Mouse (Mus musculus) cerebellum, adult 18-20 months (tissue): ENCODE data around the gene Rfx4.
A peak's percentile ranks its signal among the peaks of the same experiment; 100 is the strongest.

ENCODE experiments used
- DNase-seq, 2 experiments: peaks; one replicate each; pipeline ENCODE4 v3.0.0; 2021

Rfx4 gene

DNA sequence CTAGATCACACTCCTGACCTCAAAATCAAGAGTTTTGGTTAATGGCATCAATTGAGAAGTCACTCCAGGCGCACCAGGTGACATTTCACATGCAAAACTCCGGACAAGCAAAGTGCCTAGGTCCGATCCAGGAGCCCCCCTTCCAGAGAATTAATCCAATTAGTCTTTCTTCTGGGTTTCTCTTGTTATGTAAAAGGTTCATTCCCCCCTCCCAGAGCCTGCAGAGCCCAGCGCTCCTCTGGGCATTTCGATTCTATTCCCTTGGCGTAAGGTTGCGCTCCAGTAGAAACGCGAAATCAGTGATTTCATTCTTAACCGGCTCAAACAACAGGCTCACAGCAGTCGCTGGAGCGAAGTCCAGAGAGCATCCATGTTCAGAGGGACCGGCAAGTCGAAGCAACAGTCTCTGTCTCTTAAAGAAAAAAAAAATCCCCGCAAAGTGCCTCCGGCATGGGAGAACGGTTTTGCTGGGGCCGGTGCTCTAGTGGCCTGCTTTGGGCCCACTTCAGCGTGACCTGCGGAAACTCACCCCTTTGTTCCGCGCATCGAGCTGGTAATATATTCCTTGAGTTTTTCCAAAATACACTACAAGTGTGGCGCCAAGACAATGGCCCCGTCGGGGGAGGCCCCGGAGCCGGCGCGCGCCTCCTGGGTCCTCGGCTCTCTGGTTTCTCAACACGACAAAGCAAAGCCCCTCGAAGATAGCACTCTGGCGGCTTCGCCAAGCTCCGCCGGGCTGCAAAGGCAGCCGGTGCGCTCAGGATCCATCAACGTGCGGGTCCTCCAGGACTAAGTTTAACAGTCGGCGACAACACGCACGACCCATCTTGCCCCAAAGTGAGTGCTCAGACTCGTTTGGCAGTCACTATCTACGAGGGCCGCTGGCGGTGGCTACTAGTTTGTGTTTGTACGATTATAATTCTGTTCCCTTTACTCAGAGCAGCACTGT, 2.9 kb downstream of the Rfx4 start:
- DNase-seq, result no peak

DNA sequence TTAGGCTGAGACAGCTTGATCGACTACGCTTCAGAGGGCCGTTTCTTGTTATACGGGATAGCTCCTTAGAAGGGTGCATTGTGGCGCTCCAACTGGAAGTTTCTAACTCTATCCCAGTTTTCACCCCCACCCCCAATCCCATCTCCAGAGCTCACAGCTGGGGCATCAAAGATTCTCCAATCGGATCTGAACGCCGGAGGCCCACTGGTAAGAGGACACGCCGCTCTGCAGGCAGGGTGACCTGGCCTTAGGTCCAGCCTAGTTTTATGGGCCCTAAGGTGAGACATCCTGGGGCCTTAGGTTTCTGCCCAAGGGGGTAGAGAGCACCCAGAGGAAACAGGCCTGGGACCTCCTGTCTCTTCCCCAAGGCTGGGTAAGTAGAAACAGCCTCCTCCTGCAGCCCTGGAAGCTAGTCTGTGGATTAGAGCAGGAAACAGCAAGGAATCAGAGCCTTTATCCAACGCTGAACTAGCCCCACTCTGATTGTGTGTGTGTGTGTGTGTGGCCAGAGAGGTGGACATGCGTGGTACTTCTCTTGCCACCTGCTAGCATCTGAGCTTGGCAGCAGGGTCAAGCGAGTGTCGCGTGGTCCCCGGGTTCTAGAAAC, 3.8 kb downstream of the Rfx4 start:
- DNase-seq, result no peak

DNA sequence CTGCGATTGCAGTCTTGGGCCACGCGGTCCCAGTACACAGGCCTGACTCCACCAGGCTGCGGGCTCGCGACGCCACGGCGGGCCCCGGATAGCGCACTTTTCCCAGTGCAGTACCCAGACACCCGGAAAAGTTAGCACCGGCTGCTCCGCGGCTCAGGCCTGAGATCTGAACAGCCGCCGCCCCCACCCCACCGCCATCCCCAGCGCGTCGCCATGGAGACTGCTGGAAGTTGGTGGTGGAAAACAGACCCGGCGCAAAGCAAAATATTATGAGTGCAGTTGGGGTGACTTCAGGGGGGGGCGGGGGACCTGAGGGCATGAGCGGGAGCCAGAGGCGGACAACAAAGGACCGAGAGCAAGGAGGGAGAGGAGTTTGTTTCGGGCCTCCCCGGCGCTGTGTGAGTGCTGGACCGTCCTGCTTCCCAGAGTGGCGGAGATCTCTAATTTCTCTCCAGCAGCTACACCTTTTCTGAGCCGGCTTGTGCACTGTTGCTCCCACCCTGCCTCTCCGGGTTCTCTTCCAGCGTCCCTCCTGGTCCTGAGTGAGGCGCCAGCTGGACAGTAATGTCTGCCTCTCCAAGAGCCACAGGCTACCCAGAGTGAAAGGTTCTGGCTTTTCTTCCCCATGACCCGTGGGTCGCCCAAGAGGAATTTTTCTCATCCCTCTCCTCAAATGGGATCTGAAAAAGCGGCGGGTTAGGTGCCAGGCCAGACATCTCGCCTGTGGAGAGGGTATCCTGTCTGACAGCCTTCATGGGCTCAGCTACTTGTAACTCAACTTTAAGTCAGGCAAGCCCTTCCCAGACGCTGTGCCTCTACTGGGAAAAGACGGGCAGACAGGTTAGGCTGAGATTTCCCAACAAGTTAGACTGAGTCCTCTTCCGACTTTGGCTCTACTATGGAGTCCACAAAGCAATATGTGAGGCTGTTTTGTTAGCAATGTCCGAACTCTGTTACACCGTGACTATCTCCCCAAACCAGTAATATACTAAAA, 4.6 kb downstream of the Rfx4 start:
- DNase-seq, result peak in 1 of 2 experiments; percentile 9

DNA sequence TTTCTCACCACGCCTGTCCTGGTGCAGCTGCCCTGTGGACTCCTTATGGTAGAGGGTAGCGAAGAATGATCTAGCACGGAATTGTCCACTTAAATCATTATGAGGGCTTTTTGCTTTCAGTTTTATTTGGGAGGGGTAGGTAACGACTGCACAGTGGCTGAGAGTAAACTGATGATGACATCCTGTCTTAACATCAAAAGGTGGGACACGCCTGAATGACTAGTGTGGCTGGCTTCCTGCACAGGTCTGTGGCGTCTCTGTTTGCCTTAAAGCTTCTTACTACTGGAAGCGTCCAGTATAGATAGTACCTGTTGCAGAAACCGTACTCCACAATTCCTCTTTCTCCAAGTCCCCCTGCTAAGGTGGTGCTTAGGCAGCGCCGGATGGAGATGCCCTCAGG, 12.9 kb downstream of the Rfx4 start:
- DNase-seq, result no peak

DNA sequence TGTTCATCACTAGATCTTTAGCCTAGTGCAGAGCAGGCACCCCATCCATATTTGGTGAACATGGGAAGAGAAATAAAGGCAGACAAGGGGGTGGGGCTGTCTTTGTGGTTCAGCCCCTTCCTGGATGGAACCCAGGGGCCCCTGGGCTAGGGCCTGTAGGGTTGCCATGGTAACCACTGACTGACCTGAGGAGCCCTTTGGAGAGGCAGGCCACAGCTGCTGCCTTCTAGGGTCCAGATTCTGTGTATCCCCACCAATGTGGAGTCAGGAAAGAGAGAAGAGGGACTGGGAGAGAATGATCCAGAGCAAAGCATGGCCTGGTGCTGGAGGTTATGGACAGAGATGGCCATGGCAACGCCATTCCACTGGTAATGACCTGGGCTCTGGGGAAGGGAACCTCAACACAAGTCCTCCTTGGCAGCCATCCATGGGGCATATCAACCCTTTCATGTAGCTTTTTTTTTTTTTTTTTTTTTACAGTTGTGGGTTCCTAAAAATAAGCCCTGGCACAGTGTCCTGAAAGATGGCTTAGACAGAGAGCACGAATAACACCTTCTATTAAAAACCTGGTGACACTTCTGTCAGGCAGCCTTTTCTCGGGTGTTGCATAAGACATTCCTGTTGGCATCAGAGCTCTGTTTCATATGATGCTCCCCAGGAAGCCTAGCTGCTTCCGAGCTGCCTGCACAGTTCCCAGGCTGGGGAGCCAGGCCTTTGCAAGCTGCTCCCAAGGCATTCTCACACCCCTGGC, 16.7 kb downstream of the Rfx4 start:
- DNase-seq, result peak; percentile 48 to 57

DNA sequence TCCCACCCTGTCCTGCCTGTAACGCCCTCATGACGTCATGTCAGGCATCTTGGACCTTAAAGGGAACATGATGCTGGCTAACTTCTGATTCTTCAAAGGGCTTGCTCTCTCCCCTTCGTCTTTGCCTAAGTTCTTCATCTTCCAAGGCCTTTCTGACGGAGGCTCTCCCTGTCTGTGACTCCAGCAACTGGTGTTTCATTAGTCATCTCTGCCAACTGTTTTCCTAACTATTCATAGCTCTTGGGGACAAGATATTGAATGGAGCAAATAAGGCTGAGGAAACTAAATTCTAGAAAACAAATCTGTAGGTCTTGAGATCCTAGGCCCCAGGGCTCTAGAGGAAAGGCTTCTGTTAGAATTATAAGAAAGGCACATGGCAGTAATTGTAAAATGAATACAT, 18.0 kb downstream of the Rfx4 start:
- no peak for DNase-seq

DNA sequence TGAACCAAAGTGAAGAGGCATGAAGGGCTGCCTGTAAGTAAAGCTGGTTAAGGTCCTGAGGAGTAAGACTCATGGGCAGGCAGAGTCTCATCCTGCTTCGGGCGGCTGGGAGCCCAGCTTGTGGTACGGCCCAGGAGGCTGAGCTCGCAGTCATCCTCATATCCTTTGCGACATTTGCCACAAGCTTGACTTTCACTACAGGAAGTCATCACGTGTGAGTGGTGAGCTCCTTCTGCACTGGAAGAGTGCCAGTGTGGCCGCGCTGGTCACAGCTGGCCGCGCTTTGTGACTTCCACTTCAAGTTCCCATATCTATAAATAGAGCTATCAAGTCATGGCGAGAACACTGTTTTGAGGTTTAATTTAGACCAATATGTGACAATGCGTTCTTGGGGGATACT, 18.7 kb downstream of the Rfx4 start:
- DNase-seq, result no peak

DNA sequence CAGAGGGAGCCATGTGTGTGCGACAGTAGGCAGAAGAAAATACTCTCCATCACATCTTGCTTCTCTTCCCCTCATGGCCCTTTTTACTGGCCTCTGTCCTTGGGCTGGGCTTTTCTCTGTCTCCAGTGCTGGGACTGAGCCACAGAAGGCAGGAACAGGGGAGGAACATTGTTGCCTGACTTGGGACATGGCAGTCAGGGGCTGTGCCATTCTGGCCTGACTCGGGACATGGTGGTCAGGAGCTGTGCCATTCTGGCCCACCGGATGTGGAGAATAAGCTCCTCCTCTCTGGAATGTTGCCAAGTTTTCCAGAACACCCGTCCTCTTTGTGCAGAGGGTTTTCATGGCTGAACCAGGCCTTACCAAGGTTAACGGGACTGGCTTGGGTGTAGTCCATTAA, 21.2 kb downstream of the Rfx4 start:
- no peak for DNase-seq

DNA sequence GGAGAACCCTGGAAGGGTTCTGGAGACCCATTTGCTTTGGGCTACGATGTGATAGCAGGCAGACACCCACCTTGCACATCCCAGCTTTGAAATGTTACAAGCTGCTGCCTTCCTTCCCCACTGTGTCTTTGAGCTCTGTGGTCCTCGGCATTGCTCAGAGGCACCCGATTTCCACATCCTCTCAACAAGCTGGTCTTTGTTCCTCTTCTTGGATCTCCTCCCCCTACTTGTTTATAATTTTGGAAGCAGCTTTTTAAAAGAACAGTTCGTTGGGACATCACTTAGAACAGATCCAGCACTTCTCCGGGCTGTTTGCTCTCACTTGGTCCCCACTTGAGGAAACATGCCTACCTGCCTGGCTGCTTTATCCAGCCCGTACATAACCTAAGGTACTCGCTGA, 22.1 kb downstream of the Rfx4 start:
- DNase-seq, result no peak

DNA sequence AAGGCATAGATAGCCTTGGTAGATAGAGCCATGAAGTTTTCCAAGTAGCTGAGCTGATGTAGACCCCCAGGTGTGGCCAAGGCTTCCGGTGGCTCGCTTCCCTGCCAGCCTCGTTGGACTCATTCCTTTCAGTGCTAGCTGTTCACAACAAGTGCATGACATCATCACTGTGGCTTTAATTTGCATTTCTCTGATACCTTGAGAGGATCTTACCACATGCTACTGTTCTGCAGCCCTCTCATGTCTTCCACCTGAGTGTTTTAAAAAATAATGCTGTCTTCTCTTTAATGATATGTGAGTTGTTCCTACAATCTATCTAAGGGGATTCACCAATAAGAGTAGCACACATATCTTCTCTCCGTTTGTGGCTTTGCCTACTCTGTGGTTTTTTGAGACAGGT, 25.0 kb downstream of the Rfx4 start:
- no peak for DNase-seq

DNA sequence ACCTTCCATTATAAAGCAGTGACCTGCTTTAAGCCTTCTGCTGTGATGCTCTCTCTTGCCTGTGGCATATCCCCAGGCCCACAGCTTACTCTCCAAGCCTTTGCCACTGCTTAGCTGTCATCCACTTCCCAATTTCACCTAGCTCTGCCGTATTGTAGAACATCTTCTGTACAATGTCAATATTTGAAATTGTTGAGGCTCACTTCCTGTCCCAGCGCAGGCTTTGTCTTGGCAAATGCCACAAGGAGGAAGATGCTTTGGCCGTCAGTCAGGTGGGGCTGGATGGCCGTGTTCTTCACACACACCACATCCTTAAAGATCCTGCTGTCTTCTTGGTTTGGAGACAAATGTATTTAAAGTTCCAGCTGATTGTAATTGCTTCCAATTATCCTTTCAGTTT, 29.5 kb downstream of the Rfx4 start:
- no peak for DNase-seq

DNA sequence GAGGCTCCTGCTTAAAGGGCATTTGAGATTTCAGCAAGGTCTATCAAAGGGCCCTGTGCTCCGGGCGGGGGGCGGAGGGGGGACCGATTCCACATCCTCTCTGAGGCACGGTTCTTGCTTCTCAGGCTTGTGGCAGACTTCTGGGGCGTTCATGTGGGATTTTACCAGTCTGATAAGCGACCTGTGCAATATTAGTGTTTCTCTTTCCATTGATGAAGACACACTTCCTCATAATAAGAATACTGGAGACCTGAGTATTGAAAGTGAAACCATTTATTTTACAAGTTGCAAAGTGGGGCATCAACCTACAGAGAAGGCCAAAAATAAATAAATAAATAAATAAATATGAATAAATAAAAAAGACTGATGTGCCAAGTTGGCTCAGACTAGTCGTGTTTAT, 34.5 kb downstream of the Rfx4 start:
- DNase-seq, result no peak

DNA sequence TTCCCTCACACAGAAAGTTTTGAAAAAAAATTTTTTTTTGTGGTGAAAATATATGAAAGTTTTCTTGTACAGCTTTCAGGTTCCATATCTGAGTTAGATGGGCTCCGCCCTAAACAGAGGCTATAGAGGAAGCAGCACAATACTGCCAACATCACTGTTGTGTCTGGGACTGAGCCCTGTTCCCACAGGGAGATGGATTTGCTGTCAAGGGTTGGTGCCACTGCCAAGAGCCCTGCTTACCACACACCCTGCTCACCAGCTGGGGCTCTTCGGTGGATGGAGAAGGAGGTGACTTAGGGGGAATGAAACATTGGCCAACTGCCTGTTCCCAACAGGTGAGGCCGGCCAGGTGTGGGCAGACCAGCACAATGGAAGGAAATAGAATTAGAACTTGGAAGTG, 35.3 kb downstream of the Rfx4 start:
- no peak for DNase-seq

DNA sequence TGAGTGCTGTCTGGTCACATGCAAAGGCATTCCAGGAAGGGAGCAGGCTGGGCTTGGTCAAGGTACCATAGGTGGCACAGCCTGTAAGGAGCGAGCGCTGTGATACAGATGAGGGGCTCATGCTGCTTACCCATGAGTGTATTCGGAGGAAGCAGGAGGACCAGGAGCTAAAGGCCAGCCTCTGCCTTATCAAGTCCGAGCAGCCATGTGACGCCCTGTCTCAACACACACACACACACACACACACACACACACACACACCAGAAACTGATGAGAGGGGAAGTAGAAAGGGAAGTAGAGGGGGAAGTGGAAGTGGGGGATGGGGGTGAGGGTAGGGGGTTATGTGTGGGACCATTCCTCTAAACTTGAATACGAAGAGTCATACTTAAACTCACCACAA, 45.7 kb downstream of the Rfx4 start:
- no peak for DNase-seq

DNA sequence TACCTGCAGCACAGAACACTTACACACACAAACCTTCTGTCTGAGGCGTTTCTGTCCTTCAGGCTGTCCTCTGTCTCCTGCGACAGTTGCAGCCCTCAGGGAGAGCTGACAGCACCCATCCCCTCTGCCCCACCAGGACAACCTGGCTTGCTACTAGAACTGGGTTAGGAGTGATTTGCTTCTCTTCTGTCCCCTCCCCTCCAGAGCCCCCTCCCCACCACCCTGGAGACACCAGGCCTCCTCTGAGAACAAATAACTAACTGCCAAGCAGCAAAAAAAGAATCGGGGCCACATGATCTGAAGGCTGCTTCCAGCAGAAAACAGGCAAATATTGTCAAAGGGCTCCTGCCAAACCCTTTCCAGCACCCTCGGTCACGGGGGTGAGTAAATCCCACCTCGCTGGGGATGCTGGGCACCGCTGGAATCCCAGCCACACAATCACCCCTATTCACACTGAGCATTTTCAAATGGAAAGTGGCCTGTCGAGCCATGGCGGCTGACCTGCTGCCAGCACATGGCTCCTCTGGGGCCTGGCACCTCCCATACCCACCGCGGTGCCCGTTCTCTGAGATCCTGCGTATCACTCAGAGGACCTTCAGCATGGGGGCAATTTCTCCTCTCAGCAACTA, 47.5 kb downstream of the Rfx4 start:
- peak; percentile 9 to 11 for DNase-seq

DNA sequence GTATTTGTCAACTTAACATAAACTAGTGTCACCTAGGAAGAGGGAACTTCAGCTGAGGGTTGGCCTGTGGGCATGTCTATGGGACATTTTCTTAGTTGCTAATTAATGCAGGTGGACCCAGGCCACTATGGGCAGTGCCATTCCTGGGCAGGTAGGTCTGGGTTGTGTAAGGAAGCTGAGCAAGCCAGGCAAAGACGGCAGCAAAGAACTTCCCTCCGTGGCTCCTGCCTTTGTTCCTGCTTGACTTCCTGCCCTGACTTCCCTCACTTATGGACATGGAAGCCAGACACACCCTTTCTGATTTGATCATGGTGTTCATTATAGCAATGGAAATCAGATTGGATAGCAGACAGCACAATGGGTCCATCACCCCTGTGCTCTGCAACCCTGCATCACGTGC, 49.7 kb downstream of the Rfx4 start:
- no peak for DNase-seq

DNA sequence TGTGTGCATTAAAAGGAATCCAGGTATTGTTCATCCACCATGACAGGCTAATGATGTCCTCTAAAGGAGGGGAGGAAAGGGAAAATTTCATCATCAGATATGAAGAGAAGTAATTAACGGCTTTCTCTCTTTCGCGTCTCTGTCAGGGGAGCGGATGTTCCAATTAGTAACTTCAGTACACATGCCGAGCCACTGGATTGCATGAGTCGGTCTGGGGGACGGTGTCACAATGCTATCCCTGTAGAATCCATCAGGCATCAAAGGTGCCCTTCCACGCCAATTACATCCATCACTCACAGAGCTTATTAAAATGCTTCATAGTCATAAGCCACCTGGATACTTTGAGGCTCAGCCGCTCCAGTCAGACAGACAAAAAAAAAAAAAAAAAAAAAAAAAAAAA, 51.3 kb downstream of the Rfx4 start:
- no peak for DNase-seq

DNA sequence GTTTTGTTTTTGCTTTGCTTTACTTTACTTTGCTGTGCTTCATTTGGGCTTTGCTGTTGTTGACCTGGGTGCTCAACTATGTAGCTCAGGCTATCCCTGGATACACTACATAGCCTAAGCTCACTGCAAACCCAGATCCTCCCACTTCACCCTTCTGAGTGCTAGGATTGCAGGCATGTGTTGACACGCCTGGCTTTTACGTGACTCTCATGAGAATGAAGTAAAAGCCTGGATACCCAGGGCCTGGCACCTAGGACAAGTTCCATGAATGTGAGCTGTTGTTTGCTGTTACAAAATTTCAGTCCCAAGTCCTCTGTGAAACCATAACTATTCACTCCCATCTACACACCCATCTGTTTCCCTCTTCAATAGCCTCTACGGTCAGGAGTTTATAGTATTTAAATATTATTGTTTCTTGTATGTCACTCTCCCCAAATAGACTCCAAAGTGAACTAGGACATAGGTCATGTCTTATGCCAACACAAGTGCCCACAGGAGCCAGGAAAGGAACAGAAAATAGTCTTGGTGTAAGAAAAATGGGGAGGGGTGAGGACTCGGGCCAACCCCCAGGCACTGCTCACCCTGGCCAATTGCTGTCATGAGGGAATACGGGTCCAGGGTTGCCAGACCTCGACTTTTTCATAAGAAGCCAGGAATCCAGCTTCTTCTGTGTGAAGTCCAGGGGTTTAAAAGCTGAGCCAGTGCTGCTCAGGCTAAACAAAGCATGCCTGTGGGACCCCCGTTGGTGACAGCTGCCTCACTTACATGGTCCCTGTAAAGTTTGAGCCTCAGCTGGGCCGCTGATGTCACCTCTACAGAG, 54.4 kb downstream of the Rfx4 start:
- DNase-seq, result no peak

DNA sequence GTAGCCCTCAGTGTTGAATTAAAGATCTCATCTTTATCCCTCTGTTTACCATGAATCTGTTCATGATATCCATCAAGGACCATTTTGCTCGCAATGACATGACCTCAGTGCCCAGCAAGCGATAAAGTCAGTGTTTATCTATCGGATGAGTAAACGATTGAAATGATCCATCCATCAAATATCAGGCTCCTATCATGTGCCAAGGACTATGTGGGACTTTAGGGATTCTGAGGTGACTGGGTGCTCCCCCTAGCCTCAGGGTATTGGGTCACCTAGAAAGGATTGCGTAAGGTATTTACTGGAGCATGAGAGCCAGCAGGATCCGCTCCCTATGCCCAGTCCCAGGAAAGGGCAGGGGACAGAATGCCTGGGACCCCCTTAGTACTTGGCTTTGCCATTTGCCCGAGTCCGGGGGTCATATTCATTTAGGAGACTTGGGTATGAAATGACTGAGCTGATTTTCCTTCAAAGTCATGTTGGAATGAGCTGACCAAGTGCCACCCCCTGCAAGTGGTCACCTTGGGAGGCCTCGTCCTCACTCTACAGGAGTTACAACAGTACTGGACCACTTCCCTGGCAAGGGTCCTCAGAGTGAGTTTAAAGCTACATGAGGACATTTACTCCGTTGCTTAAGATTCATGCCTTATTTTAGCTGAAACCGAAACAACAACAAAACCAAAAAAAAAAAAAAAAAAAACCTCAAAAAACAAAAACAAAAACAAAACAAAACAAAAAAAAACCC, 55.5 kb downstream of the Rfx4 start:
- DNase-seq, result no peak

DNA sequence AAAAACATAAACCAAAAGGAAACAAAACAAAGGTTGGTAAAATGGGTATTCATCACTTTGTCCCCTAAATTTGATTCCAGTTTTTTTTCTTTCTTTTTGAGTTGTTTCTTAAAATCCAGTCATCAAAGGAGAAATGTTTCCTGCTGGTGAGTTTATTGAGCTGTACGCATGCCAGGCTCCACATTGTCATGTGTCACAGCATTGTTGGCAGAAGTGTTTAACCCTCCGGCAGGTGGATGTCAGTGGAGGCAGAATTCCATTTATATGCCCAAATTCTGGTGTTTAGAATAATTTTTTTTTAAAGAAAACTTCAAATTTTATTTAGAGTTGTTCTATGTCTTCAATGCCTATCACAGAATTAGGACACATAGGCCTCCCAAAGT, 56.0 kb downstream of the Rfx4 start:
- peak; percentile 27 to 33 for DNase-seq
